In genomic region chr7:101422069-101422468, GRCm38 (mm10) we compare ENCODE assay signal across 10 mouse cellular contexts. TPM values are rescaled to one million over a fixed set of nuclear protein-coding genes. Genes with fewer than 3 reads are reported as not detected.
DNase-seq lines count a peak whose midpoint lies in the region; ATAC-seq lines count a peak whose summit lies in the region.
"Had no signal": no experiment of that assay in that cellular context is flagged by ENCODE, and none has a peak within 500 bp of the region (broad histone marks: within the 10 kb centered on the region; RNA-seq: fewer than 3 reads in every experiment).

No protein-coding gene starts in this region.

- peak overlapping the region; percentile 28 for H3K4me3 ChIP-seq in forebrain, embryonic 14.5 days (ENCODE audit: low read depth, low read length)
- H3K4me3 ChIP-seq in midbrain, embryonic 12.5 days, result peak overlapping the region; percentile 25

- no peaks in the 10 kb centered on the region for H3K9me3 ChIP-seq in forebrain, embryonic 14.5 days (replicated peaks; ENCODE audit: control insufficient read depth, low read length)
- no peaks in the 10 kb centered on the region for H3K9me3 ChIP-seq in midbrain, embryonic 12.5 days
- H3K9me3 ChIP-seq: megakaryocyte, embryonic 14.5 days had no signal

- H3K9ac ChIP-seq in forebrain, embryonic 14.5 days (ENCODE audit: low read length), result peak overlapping the region; percentile 45
- peak overlapping the region; percentile 41; the same call in 1 of the 2 replicates for H3K9ac ChIP-seq in midbrain, embryonic 12.5 days (replicated peaks)

- DNase-seq in kidney, postnatal 4 days, result peak; percentile 60 to 72
- DNase-seq in kidney, adult 9 months, result no peak
- peak; percentile 43 for DNase-seq in R1 (ENCODE audit: low read depth, low spot score)
- no peak for DNase-seq in forebrain, embryonic 14.5 days (ENCODE audit: low spot score)
- DNase-seq in layer of hippocampus, adult 11-12 months (ENCODE audit: low spot score), result no peak
- no peak for DNase-seq in natural killer cell, adult 2 months (ENCODE audit: low spot score in 2 of 2)
- no peak for DNase-seq in T-cell, adult 2 months (ENCODE audit: low spot score)
- DNase-seq: heart, adult 11 months had no signal

- peak overlapping the region; percentile 46 for H3K4me2 ChIP-seq in forebrain, embryonic 14.5 days (ENCODE audit: low read length)
- H3K4me2 ChIP-seq in midbrain, embryonic 12.5 days (replicated peaks), result peak overlapping the region; percentile 42

- ATAC-seq in forebrain, embryonic 14.5 days, result peak; percentile 5; the same call in 1 of the 2 replicates
- no peak for ATAC-seq in midbrain, embryonic 12.5 days (ENCODE audit: low FRiP score, low read depth)

- H3K27ac ChIP-seq in forebrain, embryonic 14.5 days (ENCODE audit: low read depth, low read length), result peak overlapping the region; percentile 68; the same call in 1 of the 2 replicates
- H3K27ac ChIP-seq in midbrain, embryonic 12.5 days (replicated peaks), result peak overlapping the region; percentile 35; the same call in 1 of the 2 replicates

- H3K4me1 ChIP-seq in forebrain, embryonic 14.5 days (ENCODE audit: control insufficient read depth, insufficient read depth, low read length), result peaks cover 9% of the 10 kb centered on the region; the same call in 1 of the 2 replicates
- H3K4me1 ChIP-seq in midbrain, embryonic 12.5 days, result peaks cover 27% of the 10 kb centered on the region

- H3K27me3 ChIP-seq in forebrain, embryonic 14.5 days (replicated peaks; ENCODE audit: control insufficient read depth, insufficient read depth, low read length), result 0 out of 2 replicates have a peak, but pooled peaks cover 3% of the 10 kb centered on the region
- peaks cover 56% of the 10 kb centered on the region for H3K27me3 ChIP-seq in midbrain, embryonic 12.5 days

- WGBS in forebrain, embryonic 14.5 days, result 7% methylated on average over 3 of the region's 3 CpGs
- 21% methylated on average over 3 of the region's 3 CpGs for WGBS in midbrain, embryonic 12.5 days

- H3K36me3 ChIP-seq in forebrain, embryonic 14.5 days (ENCODE audit: control insufficient read depth, insufficient read depth, low read length), result no peaks in the 10 kb centered on the region
- H3K36me3 ChIP-seq in midbrain, embryonic 12.5 days, result no peaks in the 10 kb centered on the region

RNA-seq across cellular contexts. Expression of gene Pde2a, which starts 0.6 kb away (rescaled TPM):
- 27.0 and 34.7 TPM in 2 replicates for polyA plus RNA-seq in forebrain, embryonic 14.5 days (2014; fragmentation: Nextera tagmentation; extraction: Ambion mirVana)
- 16.1 and 17.8 TPM in 2 replicates for polyA plus RNA-seq in midbrain, embryonic 12.5 days (2016; fragmentation: Nextera tagmentation; extraction: Ambion mirVana)

RNA-seq across cellular contexts. Expression of gene Gm45837, which starts 11.4 kb away (rescaled TPM):
- polyA plus RNA-seq in forebrain, embryonic 14.5 days (2014; fragmentation: Nextera tagmentation; extraction: Ambion mirVana), result not detected in 2 replicates
- polyA plus RNA-seq in midbrain, embryonic 12.5 days (2016; fragmentation: Nextera tagmentation; extraction: Ambion mirVana), result not detected in 2 replicates

Comparison
In these comparisons a context has a peak if more than half of its experiments do, and no peak if none do; other contexts are left out.
1. DNase-seq: peak in kidney, postnatal 4 days (2 of 2) and R1 (single experiment); none in kidney, adult 9 months (single experiment), forebrain, embryonic 14.5 days (single experiment), layer of hippocampus, adult 11-12 months (single experiment), natural killer cell, adult 2 months (0 of 2) and T-cell, adult 2 months (single experiment).